Mouse (Mus musculus) bone marrow macrophage, adult 2 months (primary cell): Measurements from ENCODE around the gene Cacng1.

ENCODE experiments used
- CTCF ChIP-seq: IDR thresholded peaks from 2 replicates; pipeline ENCODE4 v1.5.1; 2012; ENCODE audit warnings: low read depth, mild to moderate bottlenecking, low read length, moderate library complexity
- POLR2A ChIP-seq: IDR thresholded peaks from 2 replicates; pipeline ENCODE4 v1.6.1; 2012; ENCODE audit warnings: mild to moderate bottlenecking, low read depth, low read length, borderline replicate concordance

DNA sequence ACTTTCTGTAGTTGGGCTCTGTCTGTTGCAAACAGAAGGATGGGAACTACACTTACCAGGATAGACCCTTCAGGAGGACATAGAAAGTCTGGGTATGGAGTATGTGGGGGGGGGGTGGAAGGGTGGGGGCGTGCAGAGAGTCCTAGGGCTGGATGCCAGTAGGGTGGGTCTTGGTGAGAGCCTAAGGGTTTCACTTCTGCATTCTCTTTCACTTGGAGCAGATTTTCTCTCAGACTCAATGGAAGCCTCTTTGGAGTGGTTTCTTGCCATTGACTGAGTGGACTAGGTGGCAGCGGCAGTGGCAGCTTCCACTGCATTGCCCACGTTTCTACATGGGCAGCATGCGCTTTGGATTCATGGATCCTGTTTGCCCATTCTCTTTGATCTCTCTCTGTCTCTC, 16.4 kb downstream of the Cacng1 start:
- TF ChIP-seq POLR2A, result no peak
- TF ChIP-seq CTCF, result no peak
